Mouse (Mus musculus) cerebellum, adult 8-10 months (tissue): Measurements from ENCODE around the gene Cldn10.

Source experiments
- DNase-seq: peaks from one replicate; pipeline ENCODE4 v3.0.0; 2022

The Cldn10 gene

GRCm38 (mm10) chr14:118831597-118831996 is 43.9 kb downstream of the Cldn10 start:
- no peak for DNase-seq

- no peak for DNase-seq
Observed at GRCm38 (mm10) chr14:118833241-118833640, 45.5 kb downstream of the Cldn10 start.

- no peak for DNase-seq
Observed at GRCm38 (mm10) chr14:118834313-118834712, 46.6 kb downstream of the Cldn10 start.

- DNase-seq = no peak
Observed at GRCm38 (mm10) chr14:118836145-118836544, 48.4 kb downstream of the Cldn10 start.

GRCm38 (mm10) chr14:118836754-118837153 is 49.0 kb downstream of the Cldn10 start:
- no peak for DNase-seq

GRCm38 (mm10) chr14:118838556-118839120 is 50.9 kb downstream of the Cldn10 start:
- no peak for DNase-seq

GRCm38 (mm10) chr14:118839416-118839815 is 51.7 kb downstream of the Cldn10 start:
- no peak for DNase-seq

GRCm38 (mm10) chr14:118840027-118840426 is 52.3 kb downstream of the Cldn10 start:
- DNase-seq = no peak

GRCm38 (mm10) chr14:118842353-118842752 is 54.6 kb downstream of the Cldn10 start:
- DNase-seq = no peak

GRCm38 (mm10) chr14:118846834-118847233 is 59.1 kb downstream of the Cldn10 start:
- DNase-seq = no peak

- DNase-seq = no peak
Observed at GRCm38 (mm10) chr14:118848171-118848570, 60.5 kb downstream of the Cldn10 start.

GRCm38 (mm10) chr14:118850011-118850695 is 62.4 kb downstream of the Cldn10 start:
- no peak for DNase-seq

- no peak for DNase-seq
Observed at GRCm38 (mm10) chr14:118850696-118851035, 63.0 kb downstream of the Cldn10 start.

- DNase-seq = no peak
Observed at GRCm38 (mm10) chr14:118851496-118852107, 63.9 kb downstream of the Cldn10 start.

GRCm38 (mm10) chr14:118854371-118855114 is 66.8 kb downstream of the Cldn10 start:
- DNase-seq = peak; percentile 5

- no peak for DNase-seq
Observed at GRCm38 (mm10) chr14:118855141-118855800, 67.6 kb downstream of the Cldn10 start.

- no peak for DNase-seq
Observed at GRCm38 (mm10) chr14:118856563-118856962, 68.9 kb downstream of the Cldn10 start.

- no peak for DNase-seq
Observed at GRCm38 (mm10) chr14:118858318-118858717, 70.6 kb downstream of the Cldn10 start.

- DNase-seq = no peak
Observed at GRCm38 (mm10) chr14:118862253-118862652, 74.5 kb downstream of the Cldn10 start.

GRCm38 (mm10) chr14:118864905-118865304 is 77.2 kb downstream of the Cldn10 start:
- DNase-seq = no peak

- DNase-seq = no peak
Observed at GRCm38 (mm10) chr14:118866014-118866811, 78.5 kb downstream of the Cldn10 start.

GRCm38 (mm10) chr14:118867366-118867765 is 79.7 kb downstream of the Cldn10 start:
- DNase-seq = no peak
